Mouse (Mus musculus) CD4-positive naive resting alpha-beta T cell, adult 76 days (primary cell): Measurements from ENCODE around the gene Olfr1126. TPM values are rescaled to one million over a fixed set of nuclear protein-coding genes. Genes with fewer than 3 reads are reported as not detected.

Experiments
- total RNA-seq: library from RNA; stranded (reverse); gene quantifications from one replicate; pipeline ENCODE4 v1.2.4, GENCODE M21; 2023

Gene Olfr1126
- not detected for total RNA-seq

DNA sequence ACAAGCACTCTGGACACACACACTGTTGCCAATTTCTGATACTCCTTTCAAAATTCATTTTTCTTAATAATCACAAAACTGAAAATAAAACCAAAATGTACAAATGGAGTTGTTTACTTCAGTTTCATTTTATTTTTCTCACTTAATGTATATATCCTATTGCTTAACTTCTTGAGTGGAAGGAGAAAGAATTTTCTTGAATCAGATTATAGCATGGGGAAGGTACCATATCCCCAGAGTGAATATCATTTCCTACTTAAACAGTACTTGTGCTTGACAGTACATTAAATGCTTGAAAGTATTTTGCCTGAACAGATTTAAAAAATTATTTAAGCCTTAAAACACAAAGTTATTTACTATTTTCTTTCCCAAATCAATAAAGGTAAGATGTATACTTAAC, at the start of gene Olfr1126:
Gene Olfr1126, plus strand, starts transcription at position 301 of the 400 bp plus-strand sequence.

DNA sequence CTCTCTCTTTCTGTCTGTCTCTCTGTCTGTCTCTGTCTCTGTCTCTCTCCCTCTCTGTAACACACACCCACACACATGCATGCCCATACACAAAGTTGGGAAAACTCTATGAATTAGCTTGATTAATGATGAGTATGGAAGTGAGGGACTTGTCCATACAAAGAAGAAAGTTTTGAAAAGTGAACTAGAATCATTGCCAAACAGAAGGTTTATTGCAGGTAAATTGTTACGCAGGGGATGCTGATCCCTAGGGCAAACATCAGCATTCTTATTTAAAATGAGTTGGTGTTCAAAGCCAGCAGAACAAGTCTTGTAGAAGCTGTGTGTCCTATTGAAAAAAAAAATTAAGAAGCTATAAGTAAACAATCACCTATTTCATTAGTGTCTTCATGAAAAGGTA, 37.4 kb upstream of the Olfr1126 start, which contains the start of gene Olfr1123:
Gene Olfr1123, plus strand, starts transcription at position 301 of the 400 bp plus-strand sequence.

DNA sequence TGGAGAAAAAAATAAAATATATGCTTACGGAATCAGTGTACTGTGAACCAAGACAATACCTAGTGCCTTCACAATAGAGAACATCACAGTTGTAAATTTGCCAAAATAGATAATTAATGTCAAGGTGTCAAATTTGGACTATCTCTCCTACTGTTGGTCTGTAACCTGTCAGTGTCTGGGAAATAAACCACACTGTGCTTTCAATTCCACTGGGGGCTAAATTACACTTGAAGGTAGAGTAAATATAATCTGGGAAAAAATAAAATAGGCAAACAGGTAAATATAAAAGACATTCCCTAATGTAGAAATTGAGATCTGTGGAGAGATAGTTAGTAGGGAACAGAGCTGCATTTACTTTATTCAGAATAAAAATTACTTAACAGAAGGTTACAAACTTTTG, 23.8 kb upstream of the Olfr1126 start, which contains the start of gene Olfr1124:
Gene Olfr1124, plus strand, starts transcription at position 301 of the 400 bp plus-strand sequence.

DNA sequence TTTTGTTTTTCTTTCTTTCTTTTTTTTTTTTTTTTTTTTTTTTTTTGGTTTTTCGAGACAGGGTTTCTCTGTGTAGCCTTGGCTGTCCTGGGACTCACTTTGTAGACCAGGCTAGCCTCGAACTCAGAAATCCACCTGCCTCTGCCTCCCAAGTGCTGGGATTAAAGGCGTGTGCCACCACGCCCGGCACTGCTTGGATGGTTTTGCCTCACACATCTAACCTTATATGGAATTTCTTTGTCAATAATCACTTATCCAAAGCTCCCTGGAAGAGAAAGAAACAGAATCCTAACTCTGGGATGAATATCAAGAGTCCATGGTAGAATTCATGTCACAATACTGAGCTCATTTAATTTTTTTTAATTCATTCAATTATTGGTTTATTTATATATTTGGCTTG, 43.2 kb downstream of the Olfr1126 start, which contains the start of gene Pramel7:
Gene Pramel7, minus strand, starts transcription at position 101 of the 400 bp plus-strand sequence.

DNA sequence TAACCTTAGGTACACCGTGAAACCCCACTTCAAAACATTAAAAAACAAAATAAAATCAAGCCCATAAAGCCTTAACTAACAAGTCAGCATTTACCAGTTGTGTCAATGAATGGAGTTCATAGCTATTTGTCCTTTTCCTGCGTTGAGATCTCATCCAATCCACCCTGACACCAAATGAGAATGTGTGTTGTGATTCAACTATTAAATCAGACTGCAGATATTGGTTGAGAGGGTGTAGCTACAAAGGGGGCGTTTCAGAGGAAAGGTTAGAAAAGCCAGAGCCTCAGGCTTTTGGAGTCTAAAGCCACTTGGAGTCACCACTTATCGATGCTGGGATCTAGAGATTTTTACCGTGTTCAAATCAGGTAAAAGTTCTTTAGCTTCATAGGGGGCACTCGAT, 52.5 kb downstream of the Olfr1126 start, which contains the start of gene Pramel6:
Gene Pramel6, plus strand, starts transcription at position 301 of the 400 bp plus-strand sequence.

Other genes with a start within 250 kb of the Olfr1126 start
- not detected for gene Olfr1113, start 245.0 kb upstream of the Olfr1126 start, total RNA-seq
- gene Olfr1115, start 205.9 kb upstream of the Olfr1126 start, total RNA-seq = not detected
- gene Olfr1116, start 186.4 kb upstream of the Olfr1126 start, total RNA-seq = not detected
- gene Olfr1118, start 146.4 kb upstream of the Olfr1126 start, total RNA-seq = not detected
- gene Olfr1120, start 99.1 kb upstream of the Olfr1126 start, total RNA-seq = not detected
- gene Olfr1121, start 84.1 kb upstream of the Olfr1126 start, total RNA-seq = not detected
- 0.38 TPM for gene Olfr1122, start 68.1 kb upstream of the Olfr1126 start, total RNA-seq
- not detected for gene Olfr1123, start 37.3 kb upstream of the Olfr1126 start, total RNA-seq
- gene Olfr1124, start 23.7 kb upstream of the Olfr1126 start, total RNA-seq = not detected
- not detected for gene Pramel7, start 43.1 kb downstream of the Olfr1126 start, total RNA-seq
- gene Pramel6, start 52.6 kb downstream of the Olfr1126 start, total RNA-seq = not detected
- not detected for gene Olfr153, start 77.8 kb downstream of the Olfr1126 start, total RNA-seq
- not detected for gene Olfr1128, start 91.6 kb downstream of the Olfr1126 start, total RNA-seq
- not detected for gene Olfr1129, start 119.9 kb downstream of the Olfr1126 start, total RNA-seq
- not detected for gene Olfr1130, start 152.2 kb downstream of the Olfr1126 start, total RNA-seq
- not detected for gene Olfr1131, start 173.1 kb downstream of the Olfr1126 start, total RNA-seq
- not detected for gene Olfr1132, start 183.6 kb downstream of the Olfr1126 start, total RNA-seq
- gene Olfr1133, start 193.4 kb downstream of the Olfr1126 start, total RNA-seq = not detected
- gene Olfr1134, start 204.5 kb downstream of the Olfr1126 start, total RNA-seq = not detected
- not detected for gene Olfr1135, start 219.7 kb downstream of the Olfr1126 start, total RNA-seq
- gene Olfr1136, start 240.0 kb downstream of the Olfr1126 start, total RNA-seq = not detected